In genomic region chr9:94727457-94727856, GRCm38 (mm10) we compare ENCODE assay signal across 9 mouse cellular contexts. TPM values are rescaled to one million over a fixed set of nuclear protein-coding genes. Genes with fewer than 3 reads are reported as not detected.
DNase-seq lines count a peak whose midpoint lies in the region; ATAC-seq and TF ChIP-seq lines count a peak whose summit lies in the region.
"Had no signal": no experiment of that assay in that cellular context is flagged by ENCODE, and none has a peak within 500 bp of the region (broad histone marks: within the 10 kb centered on the region; RNA-seq: fewer than 3 reads in every experiment).

No protein-coding gene starts in this region.

- 31% methylated on average over 5 of the region's 5 CpGs for WGBS in liver, postnatal 0 days (ENCODE audit: insufficient replicate concordance)
- WGBS in liver, embryonic 12.5 days (ENCODE audit: insufficient replicate concordance), result 32% methylated on average over 5 of the region's 5 CpGs
- 40% methylated on average over 5 of the region's 5 CpGs for WGBS in hindbrain, postnatal 0 days

- no peak for DNase-seq in cerebellum, adult 9-11 months
- DNase-seq in liver, postnatal 0 days, result no peak
- DNase-seq in cerebellum, adult 9-10 months, result peak; percentile 65
- peak; percentile 79 for DNase-seq in hindbrain, postnatal 0 days (ENCODE audit: low spot score)
- peak; percentile 25 for DNase-seq in thymus, postnatal 25 days
- no peak for DNase-seq in c-Kit-positive CD71-positive TER-119-positive erythroid progenitor cells, embryonic 14.5 days (ENCODE audit: low spot score)

- H3K36me3 ChIP-seq in liver, postnatal 0 days (replicated peaks; ENCODE audit: insufficient read depth, low read length), result no peaks in the 10 kb centered on the region
- H3K36me3 ChIP-seq in liver, embryonic 12.5 days, result no peaks in the 10 kb centered on the region
- no peaks in the 10 kb centered on the region for H3K36me3 ChIP-seq in hindbrain, postnatal 0 days (ENCODE audit: insufficient read depth, low read length)
- H3K36me3 ChIP-seq: neural tube, embryonic 12.5 days had no signal

- H3K4me3 ChIP-seq in liver, postnatal 0 days (ENCODE audit: low read depth, low read length), result no peak overlapping the region
- H3K4me3 ChIP-seq in liver, embryonic 12.5 days, result no peak overlapping the region
- no peak overlapping the region for H3K4me3 ChIP-seq in hindbrain, postnatal 0 days (ENCODE audit: low read length)
- H3K4me3 ChIP-seq: neural tube, embryonic 12.5 days had no signal

- no peaks in the 10 kb centered on the region for H3K4me1 ChIP-seq in liver, postnatal 0 days (ENCODE audit: insufficient read depth)
- no peaks in the 10 kb centered on the region for H3K4me1 ChIP-seq in liver, embryonic 12.5 days
- H3K4me1 ChIP-seq in hindbrain, postnatal 0 days (ENCODE audit: insufficient read depth, low read length), result no peaks in the 10 kb centered on the region

- no peak overlapping the region for H3K9ac ChIP-seq in liver, postnatal 0 days (replicated peaks)
- H3K9ac ChIP-seq in liver, embryonic 12.5 days, result no peak overlapping the region
- H3K9ac ChIP-seq in hindbrain, postnatal 0 days (replicated peaks; ENCODE audit: low read length), result no peak overlapping the region
- H3K9ac ChIP-seq: neural tube, embryonic 12.5 days had no signal

- TF ChIP-seq CTCF in liver, postnatal 0 days (IDR thresholded peaks at IDR 0.05; ENCODE audit: low read depth), result peak; percentile 52
- peak; percentile 73 for TF ChIP-seq CTCF in hindbrain, postnatal 0 days (IDR thresholded peaks at IDR 0.05; ENCODE audit: low read depth)

- no peak for TF ChIP-seq EP300 in liver, postnatal 0 days (IDR thresholded peaks at IDR 0.05; ENCODE audit: low read depth)

- no peaks in the 10 kb centered on the region for H3K27me3 ChIP-seq in liver, postnatal 0 days (ENCODE audit: insufficient read depth, low read length)
- H3K27me3 ChIP-seq in liver, embryonic 12.5 days (replicated peaks), result no peaks in the 10 kb centered on the region
- no peaks in the 10 kb centered on the region for H3K27me3 ChIP-seq in hindbrain, postnatal 0 days (ENCODE audit: insufficient read depth, low read length)
- H3K27me3 ChIP-seq: neural tube, embryonic 12.5 days had no signal

- H3K27ac ChIP-seq in liver, postnatal 0 days (ENCODE audit: low read depth), result no peak overlapping the region
- H3K27ac ChIP-seq in liver, embryonic 12.5 days, result no peak overlapping the region
- no peak overlapping the region for H3K27ac ChIP-seq in hindbrain, postnatal 0 days
- H3K27ac ChIP-seq: neural tube, embryonic 12.5 days had no signal

- peak; percentile 66; the same call in 1 of the 2 replicates for ATAC-seq in cerebellum, adult (ENCODE audit: insufficient number of reproducible peaks, low FRiP score, low TSS enrichment)
- ATAC-seq in liver, postnatal 0 days, result no peak
- no peak for ATAC-seq in liver, embryonic 12.5 days
- ATAC-seq in hindbrain, postnatal 0 days, result peak; percentile 49; the same call in 1 of the 2 replicates

- H3K9me3 ChIP-seq in liver, postnatal 0 days (ENCODE audit: low read length), result no peaks in the 10 kb centered on the region
- H3K9me3 ChIP-seq in liver, embryonic 12.5 days (replicated peaks), result no peaks in the 10 kb centered on the region
- no peaks in the 10 kb centered on the region for H3K9me3 ChIP-seq in hindbrain, postnatal 0 days (ENCODE audit: low read length)
- H3K9me3 ChIP-seq: neural tube, embryonic 12.5 days had no signal

- no peak overlapping the region for H3K4me2 ChIP-seq in liver, postnatal 0 days (ENCODE audit: low read depth, low read length)
- no peak overlapping the region for H3K4me2 ChIP-seq in liver, embryonic 12.5 days
- H3K4me2 ChIP-seq in hindbrain, postnatal 0 days (ENCODE audit: low read depth, low read length), result no peak overlapping the region
- H3K4me2 ChIP-seq: neural tube, embryonic 12.5 days had no signal

RNA-seq across cellular contexts. Expression of gene Slc9a9, which starts 57.7 kb away (rescaled TPM):
- polyA plus RNA-seq in liver, postnatal 0 days (2015; fragmentation: Nextera tagmentation; extraction: Ambion mirVana), result 2.3 TPM in 2 replicates
- 1.6 and 1.7 TPM in 2 replicates for polyA plus RNA-seq in liver, embryonic 12.5 days (2016; fragmentation: Nextera tagmentation; extraction: Ambion mirVana)
- total RNA-seq in hindbrain, postnatal 0 days (2014; rRNA removed), result 5.1 and 6.6 TPM in 2 replicates
- polyA plus RNA-seq in hindbrain, postnatal 0 days (2015; fragmentation: Nextera tagmentation; extraction: Ambion mirVana), result 5.8 and 6.1 TPM in 2 replicates

Comparison
In these comparisons a context has a peak if more than half of its experiments do, and no peak if none do; other contexts are left out.
1. DNase-seq: peak in cerebellum, adult 9-10 months (single experiment), hindbrain, postnatal 0 days (single experiment) and thymus, postnatal 25 days (single experiment); none in cerebellum, adult 9-11 months (single experiment), liver, postnatal 0 days (single experiment) and c-Kit-positive CD71-positive TER-119-positive erythroid progenitor cells, embryonic 14.5 days (single experiment).
2. ATAC-seq: peak in cerebellum, adult (single experiment) and hindbrain, postnatal 0 days (single experiment); none in liver, postnatal 0 days (single experiment) and liver, embryonic 12.5 days (single experiment).